Mouse (Mus musculus) liver, postnatal 0 days (tissue): ENCODE measurements around the gene Galnt4.
"Not testable (repeated sequence)": the region's sequence is repeated elsewhere in the genome, so short reads cannot be mapped to it uniquely, and the experiment has no call there.

ENCODE experiments used
- CTCF ChIP-seq: sonication (generic); IDR thresholded peaks from 2 replicates; pipeline ENCODE4 v1.5.1; 2016; ENCODE audit warnings: antibody characterized with exemption, low read depth
- EP300 ChIP-seq: IDR thresholded peaks from 2 replicates; pipeline ENCODE4 v1.6.1; 2016; ENCODE audit warnings: antibody characterized with exemption, low read depth, mild to moderate bottlenecking

GRCm38 (mm10) chr10:99157697-99158096 lies 49.7 kb downstream of the Galnt4 start:
- not testable (repeated sequence) for TF ChIP-seq EP300, CTCF
